Mouse (Mus musculus): ENCODE measurements around the gene Phka1.

Phka1 gene

GRCm38 (mm10) chrX:102475555-102475954, 168.5 kb downstream of the Phka1 start:
- DNase-seq (ENCODE audit: low read depth, low spot score): no peak
